Mouse (Mus musculus) erythroblast, embryonic 14.5 days (primary cell): ENCODE data around the gene Gm9857.

Experiments used
- GATA1 ChIP-seq: IDR thresholded peaks from 2 replicates; pipeline ENCODE4 v1.6.1; 2012; ENCODE audit warnings: low read length, inconsistent platforms, mixed read lengths
- TAL1 ChIP-seq: IDR thresholded peaks from 3 replicates; pipeline ENCODE4 v1.6.1; 2012; ENCODE audit warnings: low read length, inconsistent platforms, mixed read lengths

- TF ChIP-seq GATA1 (no peak), TAL1 (no peak)
These were observed 19.7 kb downstream of the Gm9857 start for GRCm38 (mm10) chr3:108920442-108921070.
